13 mouse cellular contexts compared by ENCODE assay signal in the genomic region with DNA sequence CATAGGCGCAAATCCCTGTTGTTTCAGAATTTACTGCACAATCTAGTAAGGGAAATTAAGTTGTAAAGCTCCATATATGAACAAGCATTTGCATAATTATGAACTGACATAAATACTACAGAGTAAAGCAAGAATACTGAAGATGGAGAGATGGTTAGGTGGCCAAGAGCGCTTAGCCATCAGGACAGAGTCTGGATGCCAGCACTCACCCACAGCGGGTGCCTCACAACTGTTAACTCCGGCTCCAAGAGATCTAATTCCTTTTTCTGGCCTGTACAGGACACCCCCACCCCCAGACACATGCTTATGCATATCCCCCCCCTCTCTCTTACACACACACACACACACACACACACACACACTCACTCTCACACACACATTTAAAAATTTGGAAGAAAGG.
"Had no signal": no experiment of that assay in that cellular context is flagged by ENCODE, and none has a peak within 500 bp of the region (broad histone marks: within the 10 kb centered on the region; RNA-seq: fewer than 3 reads in every experiment).

No protein-coding gene starts in this region.

- H3K27me3 ChIP-seq: limb, embryonic 15.5 days; liver, embryonic 12.5 days; neural tube, embryonic 15.5 days had no signal

- H3K27ac ChIP-seq: limb, embryonic 15.5 days; liver, embryonic 12.5 days; midbrain, embryonic 10.5 days; neural tube, embryonic 15.5 days had no signal

- H3K4me2 ChIP-seq: limb, embryonic 15.5 days; liver, embryonic 12.5 days; lung, embryonic 14.5 days; neural tube, embryonic 15.5 days had no signal

- H3K9me3 ChIP-seq: limb, embryonic 15.5 days; liver, embryonic 12.5 days; midbrain, embryonic 10.5 days; neural tube, embryonic 15.5 days had no signal

- DNase-seq: layer of hippocampus, adult 9-11 months; layer of hippocampus, postnatal 36 days; lung, embryonic 14.5 days; lung, postnatal 4 days; midbrain, embryonic 14.5 days; right cerebral cortex, adult 18-20 months; right cerebral cortex, postnatal 25 days; thymus, postnatal 36 days had no signal

- H3K4me3 ChIP-seq: limb, embryonic 15.5 days; liver, embryonic 12.5 days; midbrain, embryonic 10.5 days; myocyte; neural tube, embryonic 15.5 days had no signal

- H3K9ac ChIP-seq: limb, embryonic 15.5 days; liver, embryonic 12.5 days; lung, embryonic 14.5 days; neural tube, embryonic 15.5 days had no signal

- H3K4me1 ChIP-seq: limb, embryonic 15.5 days had no signal

- ATAC-seq: liver, embryonic 12.5 days had no signal
